Mouse (Mus musculus): ENCODE results near the gene Igfbp4.

Igfbp4 gene

DNA sequence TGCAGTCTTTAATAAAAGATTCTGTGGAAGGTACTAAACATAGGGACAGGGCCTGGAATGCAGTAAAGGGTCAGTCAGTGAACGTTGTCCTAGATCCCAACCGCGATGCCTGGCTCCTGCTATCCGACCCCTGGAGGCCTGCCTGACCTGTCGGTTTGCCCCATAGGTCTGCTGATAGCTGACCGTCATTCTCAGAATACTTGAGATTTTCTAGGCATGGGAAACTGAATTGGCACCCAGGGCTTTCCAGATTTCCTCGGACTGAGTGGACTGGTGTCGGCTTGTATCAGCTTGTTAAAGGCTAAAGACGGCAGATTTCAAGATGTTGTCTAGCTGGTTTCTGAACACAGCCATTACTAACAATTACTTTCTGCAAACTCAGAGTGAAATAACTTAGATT, 43.3 kb downstream of the Igfbp4 start:
- DNase-seq: no peak

DNA sequence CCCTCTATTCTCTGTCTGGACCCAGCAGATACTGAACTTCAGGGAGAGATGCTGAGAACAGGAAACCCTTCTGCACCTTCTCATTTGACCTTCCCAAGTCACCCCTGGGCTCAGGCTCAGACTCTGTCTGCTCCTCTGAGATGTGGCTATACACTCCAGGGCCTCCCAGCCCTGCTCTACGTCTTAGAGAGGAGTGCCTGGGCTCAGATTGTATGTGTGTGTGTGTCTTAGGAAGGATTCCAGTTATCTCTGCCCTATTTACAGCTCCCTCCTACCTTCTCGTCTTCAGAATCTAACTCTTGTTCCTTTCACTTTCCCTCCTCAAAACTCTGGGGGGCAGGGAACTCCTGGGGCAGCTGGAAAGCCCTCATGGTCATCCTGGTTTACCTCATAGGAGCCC, 47.4 kb downstream of the Igfbp4 start:
- no peak for DNase-seq

GRCm38 (mm10) chr11:99089077-99089601, 48.1 kb downstream of the Igfbp4 start, which contains the start of gene Tns4:
Gene Tns4, minus strand, starts transcription at chr11:99089306.
- no peak for DNase-seq

DNA sequence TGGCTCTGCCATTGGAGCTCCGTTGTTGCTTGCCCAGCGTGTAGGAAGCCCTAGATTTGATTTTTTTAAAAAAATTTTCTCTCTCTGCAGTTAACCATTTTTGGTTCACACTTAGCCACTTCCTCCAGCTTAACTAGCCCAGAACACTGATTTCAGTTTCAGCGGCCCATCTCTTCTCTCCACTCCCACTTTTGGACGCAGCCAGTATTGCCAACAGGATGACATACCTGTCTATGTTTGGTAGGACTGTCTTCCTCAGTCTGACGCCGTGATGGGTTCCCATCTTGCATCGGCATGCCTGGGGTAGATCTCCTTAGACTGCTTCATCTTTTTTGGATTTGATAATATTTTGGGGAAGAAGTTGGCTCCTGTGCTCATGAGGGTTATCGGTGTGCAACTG, 49.3 kb downstream of the Igfbp4 start:
- peak; percentile 71 for DNase-seq

DNA sequence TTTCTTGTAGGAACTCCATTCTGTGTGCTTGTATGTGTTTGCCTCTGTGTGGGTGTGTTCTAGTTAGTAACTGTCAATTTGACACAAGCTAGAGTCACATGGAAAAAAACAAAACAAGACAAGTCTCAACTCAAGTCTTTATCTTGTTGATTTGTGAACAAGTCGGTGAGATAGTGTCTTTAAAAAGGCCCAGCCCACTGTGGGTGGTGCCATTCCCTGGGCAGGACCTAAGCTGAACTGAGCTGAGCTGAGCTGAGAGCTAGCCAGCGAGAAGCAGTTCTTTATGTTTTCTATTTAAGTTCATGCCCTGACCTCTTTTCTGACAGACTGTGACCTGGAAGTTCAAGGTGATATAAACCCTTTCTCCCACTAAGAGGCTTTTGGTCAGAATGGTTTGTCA, 50.6 kb downstream of the Igfbp4 start:
- no peak for DNase-seq

DNA sequence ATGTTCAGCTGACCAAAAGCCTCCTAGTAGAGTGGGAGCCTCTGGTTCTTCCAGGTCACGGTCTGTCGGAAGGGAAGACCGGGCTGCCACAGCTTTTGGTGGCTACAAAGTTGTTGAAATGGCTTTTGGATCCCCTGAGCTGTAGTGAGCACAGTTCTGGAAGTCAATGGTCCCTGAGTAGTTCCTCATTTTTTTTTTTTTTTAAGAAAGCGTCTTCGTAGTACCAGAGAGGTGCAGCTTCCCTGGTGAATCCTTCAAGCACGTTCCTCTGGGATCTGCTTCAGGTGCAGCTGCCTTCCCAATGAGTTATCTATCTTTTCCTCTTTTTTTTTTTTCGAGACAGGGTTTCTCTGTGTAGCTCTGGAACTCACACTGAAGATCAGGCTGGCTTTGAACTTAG, 52.7 kb downstream of the Igfbp4 start:
- no peak for DNase-seq

DNA sequence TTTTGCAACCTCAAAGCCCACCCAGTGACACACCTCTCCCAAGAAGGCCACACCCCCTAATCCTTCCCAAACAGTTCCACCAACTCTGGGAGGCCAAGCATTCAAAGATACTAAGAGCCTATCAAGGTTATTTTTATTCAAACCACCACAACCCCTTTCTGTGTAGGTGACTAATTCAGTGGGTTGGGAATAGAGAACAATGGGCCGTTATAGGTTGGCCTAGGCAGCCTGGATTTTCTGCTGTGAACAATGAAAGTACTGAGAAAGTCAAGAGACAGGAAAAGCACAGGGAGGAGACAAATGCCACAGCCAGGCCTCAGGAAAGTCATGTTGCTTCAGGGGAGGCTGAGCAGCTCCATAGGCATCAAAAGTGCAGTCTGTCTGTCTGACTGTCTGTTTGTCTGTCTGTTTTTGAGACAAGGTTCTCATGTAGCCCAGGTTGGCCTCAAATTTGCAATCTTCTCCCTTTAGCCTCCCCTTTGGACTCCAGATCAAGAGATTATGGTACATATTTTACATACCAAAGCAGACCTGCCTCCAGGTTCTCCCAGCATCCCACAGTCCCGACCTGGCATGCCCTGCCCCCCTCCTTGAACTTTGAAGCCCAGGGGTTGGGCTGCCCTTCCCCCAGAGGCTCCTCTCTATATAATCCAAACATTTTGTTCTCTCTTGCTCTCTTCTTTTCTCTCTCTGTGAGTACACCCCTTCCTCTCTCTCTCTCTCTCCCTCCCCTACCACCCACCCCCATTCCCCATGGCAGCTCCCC, 54.0 kb downstream of the Igfbp4 start:
- DNase-seq: no peak

DNA sequence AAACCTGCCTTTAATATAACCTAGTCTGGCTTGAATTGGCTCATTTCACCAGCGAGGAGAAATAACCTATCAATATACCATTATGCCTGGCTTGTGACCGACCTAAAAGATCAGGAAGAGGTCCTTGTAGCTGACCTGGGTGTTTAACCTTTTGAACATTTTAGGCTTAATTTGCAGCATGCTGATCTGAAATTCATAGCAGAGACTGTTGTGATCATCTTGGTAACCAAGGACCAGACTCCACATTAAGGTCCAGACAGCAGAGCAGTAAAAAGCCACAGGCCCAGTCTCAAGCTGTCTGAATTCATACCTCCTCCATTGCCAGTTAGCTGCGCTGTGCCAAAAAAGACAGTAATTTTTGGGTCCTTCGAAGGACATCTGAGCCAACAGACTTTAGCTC, 54.7 kb downstream of the Igfbp4 start:
- DNase-seq: no peak

DNA sequence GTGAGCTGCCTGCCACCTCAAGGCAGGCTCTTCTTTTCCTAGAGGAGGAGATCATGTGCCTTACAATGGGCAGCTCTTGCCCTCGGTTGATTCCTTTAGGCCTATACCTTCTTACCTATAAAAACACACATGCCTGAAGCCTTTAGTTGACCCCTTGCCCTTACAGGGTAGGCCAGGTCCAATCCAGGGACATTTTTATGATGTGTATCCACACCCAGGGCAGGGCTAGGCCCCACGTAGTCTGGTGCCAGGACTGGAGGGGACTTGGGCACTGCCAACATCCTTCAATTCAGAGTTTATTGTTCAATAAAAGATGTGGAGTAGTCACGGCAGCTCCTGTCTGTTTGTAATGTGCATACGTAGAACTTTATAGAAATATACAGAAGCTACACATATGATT, 55.4 kb downstream of the Igfbp4 start:
- DNase-seq: no peak

DNA sequence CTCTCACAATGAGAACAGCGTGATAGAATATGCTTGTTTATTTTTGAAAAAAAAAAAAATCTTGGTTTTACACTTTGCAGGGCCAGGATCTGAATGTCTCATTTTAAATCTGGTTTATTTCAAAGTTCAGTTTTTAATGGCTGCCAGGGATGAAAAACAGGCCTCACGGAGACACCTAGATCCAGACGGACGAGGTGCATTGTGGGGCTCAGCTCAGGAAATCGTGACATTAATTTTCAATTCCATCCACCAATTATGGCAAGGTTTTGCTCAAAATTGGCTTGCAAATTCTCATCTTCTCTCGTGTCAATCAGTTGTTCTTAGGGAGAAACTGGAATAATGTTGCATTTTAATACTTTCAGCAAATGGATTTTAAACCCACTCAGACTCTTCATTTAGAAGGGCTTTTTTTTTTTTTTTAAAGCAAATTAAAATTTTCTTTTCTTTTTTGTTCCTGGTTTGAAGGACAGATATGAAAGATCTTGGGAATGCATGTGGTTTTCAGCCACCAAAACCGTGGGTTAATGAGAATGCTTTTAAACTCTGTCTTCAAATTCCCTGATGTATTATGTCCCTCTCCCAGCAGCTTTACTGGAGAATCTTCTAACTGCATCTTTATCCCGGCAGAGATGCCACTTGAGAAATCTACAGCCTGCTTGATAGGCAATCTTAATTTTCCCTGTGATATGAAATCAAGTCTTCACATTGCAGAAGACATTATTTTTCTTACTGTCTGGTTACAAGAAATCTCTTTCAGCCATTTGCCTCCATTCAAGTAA, 56.1 kb downstream of the Igfbp4 start:
- no peak for DNase-seq

DNA sequence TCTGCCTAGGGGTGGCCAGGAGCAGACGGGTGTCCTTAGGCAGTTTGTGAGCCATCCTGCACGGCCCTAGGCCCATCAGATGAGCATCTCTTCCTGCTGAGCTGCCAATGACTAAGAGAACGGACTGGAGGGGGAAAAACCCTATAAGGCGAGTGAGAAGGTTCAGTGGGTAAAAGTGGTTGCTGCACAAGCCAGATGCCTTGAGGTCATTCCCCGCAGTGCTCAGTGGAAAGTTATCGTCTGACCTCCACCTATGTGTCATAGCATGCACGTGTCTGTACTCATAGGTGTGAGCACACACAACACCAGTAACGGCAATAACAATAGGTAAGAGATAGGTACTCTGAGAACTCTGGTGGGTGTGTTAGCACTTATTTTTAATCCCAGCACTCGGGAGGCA, 57.9 kb downstream of the Igfbp4 start:
- no peak for DNase-seq

DNA sequence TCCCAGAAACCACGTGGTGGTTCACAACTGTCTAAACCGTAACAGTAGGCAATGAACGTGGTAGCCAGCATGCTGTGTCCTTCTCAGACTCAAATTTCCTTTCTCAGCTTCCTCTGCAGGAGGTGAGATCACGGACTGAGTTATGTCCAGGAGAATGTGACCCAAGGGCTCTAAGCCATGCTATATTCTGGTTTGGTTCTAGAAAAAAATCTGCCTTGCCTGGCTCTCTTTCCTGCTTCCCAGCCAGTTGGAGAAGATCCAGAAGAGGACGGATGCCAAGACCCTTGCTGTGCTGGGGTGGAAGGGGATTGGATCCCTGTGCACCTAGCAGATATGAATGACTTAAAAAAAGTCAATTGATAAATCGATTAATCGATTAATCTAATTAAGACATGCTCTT, 58.5 kb downstream of the Igfbp4 start:
- DNase-seq: no peak

DNA sequence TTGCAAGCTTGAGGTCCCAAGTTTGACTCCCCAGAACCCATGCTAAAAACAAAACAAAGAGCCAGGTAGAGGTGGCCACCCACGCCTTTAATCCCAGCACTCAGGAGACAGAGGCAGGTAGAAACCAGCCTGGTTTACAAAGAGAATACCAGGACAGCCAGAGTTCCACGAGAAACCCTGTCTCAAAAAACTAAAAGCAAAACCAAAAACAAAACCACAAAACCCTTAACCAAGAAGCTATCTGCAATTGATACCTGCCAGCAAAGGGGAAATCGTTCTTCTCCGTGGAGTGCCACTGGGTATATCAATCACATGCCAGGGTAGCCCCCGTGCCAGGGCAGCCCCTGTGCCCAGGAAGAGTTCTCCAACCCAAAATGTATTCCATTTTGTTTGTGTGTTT, 59.2 kb downstream of the Igfbp4 start:
- DNase-seq: no peak

DNA sequence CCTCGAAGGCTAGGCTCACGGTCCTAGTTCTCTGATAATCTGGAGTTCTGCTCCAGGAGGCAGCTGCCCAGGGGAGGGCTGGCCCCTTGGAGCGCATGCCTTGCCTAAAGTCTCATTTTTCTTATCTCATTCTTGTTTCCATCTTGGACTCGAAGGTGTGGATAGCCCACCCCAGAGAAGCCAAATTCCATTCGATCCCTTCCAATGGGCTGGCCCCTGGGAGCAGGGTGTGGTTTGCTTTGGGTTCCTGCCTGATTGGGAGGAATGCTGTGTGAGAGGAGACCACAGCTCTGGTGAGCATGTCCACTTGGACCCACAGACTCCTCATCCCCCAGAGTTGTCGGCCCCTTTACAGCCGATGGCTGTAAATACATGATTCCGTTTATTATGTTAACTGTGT, 60.6 kb downstream of the Igfbp4 start:
- no peak for DNase-seq

GRCm38 (mm10) chr11:99102575-99103270, 61.7 kb downstream of the Igfbp4 start:
- DNase-seq: no peak
